Mouse (Mus musculus): ENCODE data around the gene Dgke. TPM values are rescaled to one million over a fixed set of nuclear protein-coding genes. Genes with fewer than 3 reads are reported as not detected.
A peak's percentile ranks its signal among the peaks of the same experiment; 100 is the strongest.

The Dgke gene
- polyA plus RNA-seq, 1 experiment from 2014 or later = 6.1 TPM

DNA sequence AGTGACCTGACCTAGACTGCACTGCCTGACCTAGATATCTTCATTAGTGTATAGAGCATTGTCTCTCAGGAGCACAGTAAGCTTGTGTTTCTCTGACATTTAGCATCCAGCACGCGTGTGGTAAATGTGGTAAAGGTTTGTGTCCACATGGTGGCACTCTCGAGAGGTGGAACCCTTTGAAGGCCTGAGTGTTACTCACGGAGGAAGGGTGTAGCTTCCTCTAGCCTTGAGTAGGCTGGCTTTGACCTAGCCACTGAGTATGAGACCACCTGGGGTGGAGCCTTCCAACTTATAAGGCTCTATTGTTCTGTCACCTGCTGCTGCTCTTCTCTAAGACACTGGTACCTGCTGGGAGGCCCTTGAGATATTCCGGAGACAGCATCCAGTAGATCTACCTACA, 73.0 kb downstream of the Dgke start:
- Histone ChIP-seq H3K4me3 (no peak overlapping the region), H3K27ac (no peak overlapping the region), H3K4me1 (replicated peaks) (no peaks in the 10 kb centered on the region; the same call in 1 of the 2 replicates), H3K36me3 (peaks cover 21% of the 10 kb centered on the region), H3K27me3 (ENCODE audit: insufficient read depth, poor library complexity, severe bottlenecking) (peaks cover 7% of the 10 kb centered on the region), H3K9me3 (no peaks in the 10 kb centered on the region)
- 13% methylated on average over 5 of the region's 5 CpGs for WGBS
- peak; percentile 37 for DNase-seq (ENCODE audit: low spot score)

- no peak overlapping the region for H3K27ac ChIP-seq
- peaks cover 25% of the 10 kb centered on the region for H3K36me3 ChIP-seq
- no peaks in the 10 kb centered on the region; the same call in 1 of the 2 replicates for H3K4me1 ChIP-seq (replicated peaks)
- no peak for DNase-seq (ENCODE audit: low spot score)
- H3K9me3 ChIP-seq = no peaks in the 10 kb centered on the region
- H3K27me3 ChIP-seq (ENCODE audit: insufficient read depth, poor library complexity, severe bottlenecking) = peaks cover 3% of the 10 kb centered on the region
- no peak overlapping the region for H3K4me3 ChIP-seq
- 55% methylated on average over 7 of the region's 7 CpGs for WGBS
These were observed 73.5 kb downstream of the Dgke start for GRCm38 (mm10) chr11:88993186-88993585.

- DNase-seq (ENCODE audit: low spot score) = no peak
- H3K36me3 ChIP-seq = peaks cover 58% of the 10 kb centered on the region
These were observed 77.1 kb downstream of the Dgke start for GRCm38 (mm10) chr11:88989530-88989929.

DNA sequence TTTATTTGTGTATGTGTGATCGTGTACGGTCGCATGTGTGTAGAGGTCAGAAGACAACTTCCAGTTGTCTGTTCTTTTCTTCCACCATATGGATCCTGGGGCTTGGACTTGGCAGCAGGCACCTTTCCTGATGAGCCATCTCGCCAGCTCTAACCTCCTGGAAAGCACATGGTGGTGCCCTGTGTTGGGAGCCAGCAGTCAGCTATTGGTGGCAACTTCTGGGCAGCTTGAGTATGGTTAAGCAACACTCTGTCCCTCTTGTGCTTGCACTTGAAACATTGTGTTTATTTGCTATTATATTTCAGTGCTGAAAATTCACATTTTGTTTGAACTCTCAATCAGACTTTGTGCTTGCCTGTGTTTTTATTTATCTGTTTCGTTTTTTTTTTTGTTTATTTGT, 77.7 kb downstream of the Dgke start:
- no peaks in the 10 kb centered on the region; the same call in 1 of the 2 replicates for H3K4me1 ChIP-seq (replicated peaks)
- H3K27ac ChIP-seq = no peak overlapping the region
- peaks cover 63% of the 10 kb centered on the region for H3K36me3 ChIP-seq
- WGBS = 83% methylated on average over 5 of the region's 5 CpGs
- no peak for DNase-seq (ENCODE audit: low spot score)
- no peaks in the 10 kb centered on the region for H3K9me3 ChIP-seq
- no peak overlapping the region for H3K4me3 ChIP-seq
- no peaks in the 10 kb centered on the region for H3K27me3 ChIP-seq (ENCODE audit: insufficient read depth, poor library complexity, severe bottlenecking)

More at GRCm38 (mm10) chr11:88989530-88989929, 77.1 kb downstream of the Dgke start:
- 81% methylated on average over 5 of the region's 5 CpGs for WGBS
- Histone ChIP-seq H3K4me1 (replicated peaks) (no peaks in the 10 kb centered on the region; the same call in 1 of the 2 replicates), H3K4me3 (no peak overlapping the region), H3K27me3 (ENCODE audit: insufficient read depth, poor library complexity, severe bottlenecking) (no peaks in the 10 kb centered on the region), H3K9me3 (no peaks in the 10 kb centered on the region), H3K27ac (no peak overlapping the region)

- H3K4me3 ChIP-seq = no peak overlapping the region
- 86% methylated on average over 10 of the region's 10 CpGs for WGBS
- H3K27ac ChIP-seq = no peak overlapping the region
- peaks cover 86% of the 10 kb centered on the region for H3K36me3 ChIP-seq
- DNase-seq (ENCODE audit: low spot score) = no peak
- no peaks in the 10 kb centered on the region for H3K4me1 ChIP-seq (replicated peaks)
- H3K27me3 ChIP-seq (ENCODE audit: insufficient read depth, poor library complexity, severe bottlenecking) = no peaks in the 10 kb centered on the region
- H3K9me3 ChIP-seq = no peaks in the 10 kb centered on the region
These were observed 80.0 kb downstream of the Dgke start for GRCm38 (mm10) chr11:88986616-88987015.

Other genes starting within 250 kb of the Dgke start
- gene Akap1, start 202.3 kb downstream of the Dgke start, polyA plus RNA-seq (2016; fragmentation: Nextera tagmentation; extraction: Ambion mirVana) = 17.7 and 19.6 TPM in 2 replicates
- 57.4 and 75.7 TPM in 2 replicates for gene Scpep1, start 111.4 kb downstream of the Dgke start, polyA plus RNA-seq (2016; fragmentation: Nextera tagmentation; extraction: Ambion mirVana)
- not detected in 2 replicates for gene Elobl, start 99.9 kb downstream of the Dgke start, polyA plus RNA-seq (2016; fragmentation: Nextera tagmentation; extraction: Ambion mirVana)
- gene Coil, start 96.6 kb downstream of the Dgke start, polyA plus RNA-seq (2016; fragmentation: Nextera tagmentation; extraction: Ambion mirVana) = 25.7 and 25.9 TPM in 2 replicates
- 3.0 and 3.5 TPM in 2 replicates for gene Trim25, start 67.5 kb downstream of the Dgke start, polyA plus RNA-seq (2016; fragmentation: Nextera tagmentation; extraction: Ambion mirVana)
- not detected in 2 replicates for gene Gm525, start 7.0 kb upstream of the Dgke start, polyA plus RNA-seq (2016; fragmentation: Nextera tagmentation; extraction: Ambion mirVana)
- 2.2 and 4.3 TPM in 2 replicates for gene Nog, start 235.5 kb upstream of the Dgke start, polyA plus RNA-seq (2016; fragmentation: Nextera tagmentation; extraction: Ambion mirVana)

Measured in hindbrain, embryonic 10.5 days (tissue).